Mouse (Mus musculus): ENCODE data around the gene Bsx.

DNA sequence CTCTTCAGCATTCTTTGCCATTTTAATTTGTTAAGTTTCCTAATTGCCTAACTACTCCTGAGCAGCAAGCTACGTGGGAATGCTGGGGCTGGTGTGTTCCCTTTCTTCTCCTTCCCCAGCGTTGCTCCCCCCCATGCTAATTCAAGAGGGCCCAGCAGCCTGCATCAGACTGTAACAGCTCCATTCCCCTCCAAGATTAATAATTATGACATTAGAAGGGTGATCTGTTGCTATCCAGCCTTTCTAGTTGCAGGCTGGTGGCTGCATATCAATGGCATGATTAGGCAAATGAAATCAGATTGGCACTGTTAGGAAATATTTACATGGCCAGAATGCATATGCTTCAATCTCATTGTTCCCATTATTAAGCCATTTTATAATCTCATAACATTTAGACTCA, 22.4 kb upstream of the Bsx start:
- TF ChIP-seq ZC3H11A (IDR thresholded peaks at IDR 0.05; ENCODE audit: borderline replicate concordance, low read depth, low read length) (no peak), CHD2 (IDR thresholded peaks at IDR 0.05; ENCODE audit: low read depth, low read length) (no peak)

Data from ES-E14 (cell line).